Mouse (Mus musculus): ENCODE data around the gene Morn3. TPM values are rescaled to one million over a fixed set of nuclear protein-coding genes. Genes with fewer than 3 reads are reported as not detected.

Gene Morn3
- polyA plus RNA-seq, 1 experiment from 2014 or later: not detected

- H3K27ac ChIP-seq: peak overlapping the region; percentile 85
- no peak overlapping the region for H3K4me3 ChIP-seq (ENCODE audit: inconsistent target)
- 40% methylated on average over 6 of the region's 6 CpGs for WGBS (ENCODE audit: missing documents)
Measured at GRCm38 (mm10) chr5:123023049-123023448, 23.8 kb downstream of the Morn3 start.

GRCm38 (mm10) chr5:123021438-123021837 is 25.4 kb downstream of the Morn3 start:
- 65% methylated on average over 7 of the region's 7 CpGs for WGBS (ENCODE audit: missing documents)
- Histone ChIP-seq H3K27ac (no peak overlapping the region), H3K4me3 (ENCODE audit: inconsistent target) (no peak overlapping the region), H3K36me3 (ENCODE audit: inconsistent target) (no peaks in the 10 kb centered on the region), H3K79me2 (ENCODE audit: inconsistent target) (peaks cover 90% of the 10 kb centered on the region)

More at GRCm38 (mm10) chr5:123023049-123023448, 23.8 kb downstream of the Morn3 start:
- H3K36me3 ChIP-seq (ENCODE audit: inconsistent target): no peaks in the 10 kb centered on the region
- H3K79me2 ChIP-seq (ENCODE audit: inconsistent target): peaks cover 90% of the 10 kb centered on the region

- peak overlapping the region; percentile 77; the same call in 1 of the 2 replicates for H3K27ac ChIP-seq
- WGBS (ENCODE audit: missing documents): 63% methylated on average over 5 of the region's 5 CpGs
- H3K36me3 ChIP-seq (ENCODE audit: inconsistent target): no peaks in the 10 kb centered on the region
Measured at GRCm38 (mm10) chr5:123020426-123020825, 26.4 kb downstream of the Morn3 start.

GRCm38 (mm10) chr5:123019336-123020016 is 27.3 kb downstream of the Morn3 start:
- Histone ChIP-seq H3K36me3 (ENCODE audit: inconsistent target) (no peaks in the 10 kb centered on the region), H3K27ac (peak overlapping the region; percentile 77), H3K4me3 (ENCODE audit: inconsistent target) (no peak overlapping the region; the same call in 1 of the 2 replicates), H3K79me2 (ENCODE audit: inconsistent target) (peaks cover 90% of the 10 kb centered on the region)
- WGBS (ENCODE audit: missing documents): 3% methylated on average over 8 of the region's 10 CpGs

More at GRCm38 (mm10) chr5:123020426-123020825, 26.4 kb downstream of the Morn3 start:
- H3K79me2 ChIP-seq (ENCODE audit: inconsistent target): peaks cover 90% of the 10 kb centered on the region
- no peak overlapping the region for H3K4me3 ChIP-seq (ENCODE audit: inconsistent target)

- H3K36me3 ChIP-seq (ENCODE audit: inconsistent target): no peaks in the 10 kb centered on the region
- peak overlapping the region; percentile 77 for H3K27ac ChIP-seq
- peak overlapping the region; percentile 78; the same call in 1 of the 2 replicates for H3K4me3 ChIP-seq (ENCODE audit: inconsistent target)
- WGBS (ENCODE audit: missing documents): 31% methylated on average over 4 of the region's 4 CpGs
- peaks cover 70% of the 10 kb centered on the region for H3K79me2 ChIP-seq (ENCODE audit: inconsistent target)
Measured at GRCm38 (mm10) chr5:123017504-123017903, 29.3 kb downstream of the Morn3 start.

GRCm38 (mm10) chr5:123015915-123016314 is 30.9 kb downstream of the Morn3 start:
- Histone ChIP-seq H3K79me2 (ENCODE audit: inconsistent target) (peaks cover 54% of the 10 kb centered on the region), H3K36me3 (ENCODE audit: inconsistent target) (no peaks in the 10 kb centered on the region), H3K4me3 (ENCODE audit: inconsistent target) (peak overlapping the region; percentile 78), H3K27ac (peak overlapping the region; percentile 77)
- WGBS (ENCODE audit: missing documents): 1% methylated on average over 8 of the region's 8 CpGs

- H3K27ac ChIP-seq: peak within 1 kb of the TSS; percentile 77
- WGBS (ENCODE audit: missing documents): under 1% methylated on average over 80 of the region's 106 CpGs
- peaks cover 45% of the 10 kb centered on the region for H3K79me2 ChIP-seq (ENCODE audit: inconsistent target)
- no peaks in the 10 kb centered on the region for H3K36me3 ChIP-seq (ENCODE audit: inconsistent target)
- peak within 1 kb of the TSS; percentile 78 for H3K4me3 ChIP-seq (ENCODE audit: inconsistent target)
Measured at GRCm38 (mm10) chr5:123014753-123015701, 31.8 kb downstream of the Morn3 start, which contains the start of gene Orai1. TSS of gene Orai1 (plus strand) at chr5:123015074.

- H3K79me2 ChIP-seq (ENCODE audit: inconsistent target): peaks cover 33% of the 10 kb centered on the region
- H3K27ac ChIP-seq: no peak overlapping the region
- 61% methylated on average over 9 of the region's 9 CpGs for WGBS (ENCODE audit: missing documents)
- H3K36me3 ChIP-seq (ENCODE audit: inconsistent target): no peaks in the 10 kb centered on the region
- H3K4me3 ChIP-seq (ENCODE audit: inconsistent target): no peak overlapping the region
Measured at GRCm38 (mm10) chr5:123013599-123014315, 33.1 kb downstream of the Morn3 start.

- peaks cover 12% of the 10 kb centered on the region for H3K79me2 ChIP-seq (ENCODE audit: inconsistent target)
- H3K36me3 ChIP-seq (ENCODE audit: inconsistent target): no peaks in the 10 kb centered on the region
- no peak overlapping the region for H3K4me3 ChIP-seq (ENCODE audit: inconsistent target)
- WGBS (ENCODE audit: missing documents): 93% methylated on average over 9 of the region's 9 CpGs
- no peak overlapping the region for H3K27ac ChIP-seq
Measured at GRCm38 (mm10) chr5:123011705-123012104, 35.1 kb downstream of the Morn3 start.

- Histone ChIP-seq H3K27ac (no peak overlapping the region), H3K79me2 (ENCODE audit: inconsistent target) (peaks cover 3% of the 10 kb centered on the region), H3K4me3 (ENCODE audit: inconsistent target) (no peak overlapping the region), H3K36me3 (ENCODE audit: inconsistent target) (no peaks in the 10 kb centered on the region)
- 100% methylated on average over 5 of the region's 6 CpGs for WGBS (ENCODE audit: missing documents)
Measured at GRCm38 (mm10) chr5:123010806-123011205, 36.0 kb downstream of the Morn3 start.

GRCm38 (mm10) chr5:123009873-123010272 is 36.9 kb downstream of the Morn3 start:
- H3K79me2 ChIP-seq (ENCODE audit: inconsistent target): no peaks in the 10 kb centered on the region
- no peak overlapping the region for H3K4me3 ChIP-seq (ENCODE audit: inconsistent target)
- 92% methylated on average over 11 of the region's 11 CpGs for WGBS (ENCODE audit: missing documents)
- H3K27ac ChIP-seq: peak overlapping the region; percentile 51
- H3K36me3 ChIP-seq (ENCODE audit: inconsistent target): no peaks in the 10 kb centered on the region

GRCm38 (mm10) chr5:123008877-123009493 is 37.8 kb downstream of the Morn3 start:
- 87% methylated on average over 6 of the region's 7 CpGs for WGBS (ENCODE audit: missing documents)
- Histone ChIP-seq H3K27ac (peak overlapping the region; percentile 51), H3K4me3 (ENCODE audit: inconsistent target) (no peak overlapping the region), H3K79me2 (ENCODE audit: inconsistent target) (no peaks in the 10 kb centered on the region), H3K36me3 (ENCODE audit: inconsistent target) (no peaks in the 10 kb centered on the region)

GRCm38 (mm10) chr5:123005716-123006592 is 40.9 kb downstream of the Morn3 start:
- Histone ChIP-seq H3K27ac (no peak overlapping the region), H3K36me3 (ENCODE audit: inconsistent target) (no peaks in the 10 kb centered on the region), H3K79me2 (ENCODE audit: inconsistent target) (no peaks in the 10 kb centered on the region), H3K4me3 (ENCODE audit: inconsistent target) (no peak overlapping the region)
- WGBS (ENCODE audit: missing documents): 87% methylated on average over 19 of the region's 19 CpGs

Data from macrophage (primary cell).